Mouse (Mus musculus) T-helper 1 cell (primary cell): ENCODE data around the gene Eef1a2.

Experiments used
- in situ Hi-C: fragments of 300-600 bp; cut with MboI, MseI; formaldehyde crosslinking; loops from one replicate; pipeline ENCODE4 v1.15.1; 2025; ENCODE audit warnings: high pct_unique_total_duplicates

Eef1a2 gene

DNA sequence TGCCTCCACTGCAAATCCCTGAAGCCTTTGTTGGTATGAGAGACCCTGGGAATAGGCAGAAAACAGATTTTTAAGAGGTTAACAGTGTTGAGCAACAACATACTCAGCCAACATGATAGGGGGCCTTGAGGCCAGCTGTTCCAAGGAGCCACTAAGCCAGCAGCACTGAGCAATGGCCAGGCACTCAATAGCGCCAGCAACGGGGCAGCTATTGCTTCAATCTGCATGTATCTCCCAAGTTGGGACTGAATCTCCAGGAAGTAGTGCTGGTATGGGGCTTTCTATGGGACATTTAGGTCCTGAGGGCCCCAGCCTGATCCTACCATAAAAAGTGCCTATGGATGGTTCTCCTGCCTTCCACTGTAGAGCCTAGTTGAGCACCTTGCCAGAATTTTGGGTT, 1.7 kb upstream of the Eef1a2 start:
- in situ Hi-C loops = no loop called here

GRCm38 (mm10) chr2:181157716-181158302, 995 bp upstream of the Eef1a2 start:
- in situ Hi-C loops = no loop called here

DNA sequence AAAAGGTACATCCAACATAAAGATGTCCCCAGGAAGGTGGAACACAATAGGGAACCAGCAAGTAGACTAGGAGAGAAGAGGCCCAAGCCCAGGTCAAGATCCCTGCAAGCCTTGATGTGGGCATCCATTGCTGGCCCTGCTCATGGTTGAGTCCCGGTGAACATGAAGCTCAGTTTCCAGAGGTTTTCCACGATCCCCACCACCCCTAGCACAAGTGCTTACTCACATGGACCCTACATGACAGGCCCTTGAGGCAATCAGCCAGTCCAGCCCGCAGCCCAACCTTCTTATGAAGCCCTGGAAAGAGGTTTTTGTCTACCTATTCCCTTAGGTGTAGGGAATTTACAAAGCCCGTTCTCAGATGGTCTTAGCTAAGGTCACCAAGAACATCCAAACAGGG, 366 bp upstream of the Eef1a2 start:
- in situ Hi-C loops = no loop called here

- in situ Hi-C loops = no loop called here
These were observed 1.0 kb downstream of the Eef1a2 start for GRCm38 (mm10) chr2:181155801-181156200.

- in situ Hi-C loops = no loop called here
These were observed 1.9 kb downstream of the Eef1a2 start for GRCm38 (mm10) chr2:181154831-181155415.

- in situ Hi-C loops = no loop called here
These were observed 2.5 kb downstream of the Eef1a2 start for GRCm38 (mm10) chr2:181154361-181154760.

DNA sequence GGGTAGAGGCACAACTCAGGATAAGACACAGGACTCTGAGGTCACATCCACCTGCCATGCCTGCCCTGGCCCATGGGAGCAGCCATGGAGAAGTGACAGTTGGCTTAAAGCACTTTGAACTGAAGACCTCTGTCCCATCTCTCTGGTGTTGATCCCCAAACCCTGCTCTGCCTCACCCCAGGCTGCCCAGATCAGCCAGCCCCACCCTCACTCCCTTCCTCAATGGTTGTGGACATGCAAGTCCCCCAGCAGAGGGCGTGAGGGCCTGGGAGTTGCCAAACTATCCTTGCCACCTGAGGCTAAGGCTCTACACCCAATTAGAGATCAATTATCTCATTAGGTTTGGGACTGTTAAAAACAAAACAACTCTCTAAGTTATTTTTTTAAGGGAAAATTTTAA, 3.0 kb downstream of the Eef1a2 start:
- in situ Hi-C loops = no loop called here

- in situ Hi-C loops = no loop called here
These were observed 3.7 kb downstream of the Eef1a2 start for GRCm38 (mm10) chr2:181153131-181153530.

GRCm38 (mm10) chr2:181152701-181153100, 4.1 kb downstream of the Eef1a2 start:
- in situ Hi-C loops = no loop called here

GRCm38 (mm10) chr2:181150281-181150680, 6.5 kb downstream of the Eef1a2 start:
- in situ Hi-C loops = no loop called here

- in situ Hi-C loops = no loop called here
These were observed 8.4 kb downstream of the Eef1a2 start for GRCm38 (mm10) chr2:181148318-181148955.

DNA sequence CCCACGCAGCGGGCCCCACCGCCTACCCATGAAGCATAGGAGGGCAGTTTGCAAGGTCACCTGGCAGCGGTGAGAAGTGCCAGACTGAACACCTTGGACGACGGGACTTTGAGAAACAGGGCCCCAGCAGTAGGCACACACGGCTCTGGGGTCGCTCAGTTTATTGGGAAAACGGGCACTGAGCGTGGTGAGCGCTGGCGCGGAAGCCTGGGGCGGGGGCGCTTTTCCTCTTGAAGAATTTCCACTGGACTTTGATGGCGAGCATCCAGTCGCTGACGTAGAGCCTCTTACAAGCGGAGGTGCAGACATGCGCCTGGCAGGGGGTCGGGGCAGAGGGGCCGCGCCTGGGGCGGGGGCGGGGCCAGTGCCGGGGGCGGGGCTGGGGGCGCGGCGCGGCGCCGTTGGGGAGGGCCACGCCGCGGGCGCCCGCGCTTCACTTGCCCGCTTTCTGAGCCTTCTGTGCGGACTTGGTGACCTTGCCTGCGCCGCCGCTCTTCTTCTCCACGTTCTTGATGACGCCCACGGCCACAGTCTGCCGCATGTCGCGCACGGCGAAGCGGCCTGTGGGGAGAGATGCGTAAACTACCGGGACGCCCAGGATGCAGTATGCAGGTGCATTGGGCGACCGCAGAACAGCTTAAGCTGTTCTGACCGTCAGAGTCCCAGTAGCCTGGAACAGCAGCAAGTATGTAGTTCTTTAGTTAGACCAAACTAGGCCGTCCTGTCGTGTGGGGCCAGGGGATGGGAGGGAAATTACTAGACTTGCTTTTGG, 9.1 kb downstream of the Eef1a2 start:
- in situ Hi-C loops = no loop called here

DNA sequence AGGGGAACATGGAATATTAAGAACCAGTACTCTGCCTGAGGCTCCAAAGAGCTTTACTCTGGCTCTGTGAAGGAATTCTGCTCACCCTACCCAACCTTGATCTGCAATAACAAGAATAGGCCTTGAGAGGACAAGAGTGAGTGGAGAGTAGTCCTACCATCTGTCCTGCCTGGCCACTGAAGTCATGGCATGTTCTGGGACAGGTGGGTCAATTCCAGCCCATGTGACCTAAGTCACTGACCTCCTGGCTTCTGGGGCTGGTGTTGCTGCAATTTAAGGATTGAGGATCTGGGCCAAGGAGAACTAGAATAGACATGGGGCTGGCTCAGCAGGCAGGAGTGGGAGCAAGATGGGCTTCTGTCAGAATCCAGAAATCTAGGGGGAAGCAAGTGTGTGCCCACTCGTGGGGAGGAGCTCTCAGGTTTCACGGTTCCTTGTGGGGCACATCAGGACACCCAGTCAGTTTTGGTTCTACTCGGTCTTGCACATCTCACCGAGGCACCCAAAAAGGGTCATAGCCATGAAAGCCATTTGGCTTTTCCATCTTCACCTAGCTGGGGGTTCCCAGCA, 9.8 kb downstream of the Eef1a2 start:
- in situ Hi-C loops = no loop called here

DNA sequence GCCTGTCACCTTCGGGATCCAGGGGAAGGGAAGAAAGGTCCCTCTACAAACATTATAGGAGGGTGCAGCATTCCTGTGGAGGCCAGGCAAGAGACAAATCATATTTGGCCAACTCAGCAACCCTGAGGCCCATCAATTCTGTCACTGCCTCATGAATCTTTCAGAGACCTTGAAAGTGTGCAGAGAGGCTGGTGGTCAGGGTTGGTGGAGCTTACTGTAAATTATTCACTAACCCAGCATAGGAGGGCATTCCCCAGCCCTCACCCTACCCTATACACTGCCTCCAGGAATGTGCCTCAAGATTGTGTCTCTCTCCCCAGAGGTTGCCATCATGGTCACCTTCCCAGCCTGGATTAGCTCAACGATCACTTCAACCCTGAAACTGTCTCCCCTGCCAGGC, 12.1 kb downstream of the Eef1a2 start:
- in situ Hi-C loops = no loop called here

GRCm38 (mm10) chr2:181143509-181144276, 13.1 kb downstream of the Eef1a2 start:
- in situ Hi-C loops = no loop called here

- in situ Hi-C loops = no loop called here
These were observed 14.1 kb downstream of the Eef1a2 start for GRCm38 (mm10) chr2:181142703-181143135.

DNA sequence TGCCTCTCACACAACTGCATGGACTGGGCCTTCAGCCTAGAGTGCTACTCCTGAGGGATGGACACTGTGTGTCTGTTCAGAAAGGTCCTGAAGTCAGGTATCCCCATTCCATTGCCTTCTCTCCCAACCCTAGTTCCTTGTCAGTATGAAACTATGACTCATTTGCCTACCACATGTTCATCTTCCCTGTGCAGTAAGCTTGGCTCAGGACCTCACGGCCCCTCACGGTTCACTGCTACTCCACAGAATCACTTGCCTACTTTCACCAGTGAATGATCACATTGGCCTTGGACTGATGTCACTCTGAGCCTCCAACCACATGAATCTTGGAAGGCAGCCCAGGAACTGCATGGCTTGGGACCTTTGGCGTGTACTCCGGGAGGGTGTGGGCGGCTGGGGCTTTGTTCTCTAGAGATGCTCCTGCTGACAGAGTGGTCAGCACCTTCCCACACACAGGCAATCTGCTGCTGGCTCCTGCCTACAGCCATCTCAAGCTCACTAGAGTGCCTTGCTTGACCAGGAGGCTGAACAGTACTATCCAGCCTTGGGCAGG, 17.1 kb downstream of the Eef1a2 start:
- in situ Hi-C loops = no loop called here

DNA sequence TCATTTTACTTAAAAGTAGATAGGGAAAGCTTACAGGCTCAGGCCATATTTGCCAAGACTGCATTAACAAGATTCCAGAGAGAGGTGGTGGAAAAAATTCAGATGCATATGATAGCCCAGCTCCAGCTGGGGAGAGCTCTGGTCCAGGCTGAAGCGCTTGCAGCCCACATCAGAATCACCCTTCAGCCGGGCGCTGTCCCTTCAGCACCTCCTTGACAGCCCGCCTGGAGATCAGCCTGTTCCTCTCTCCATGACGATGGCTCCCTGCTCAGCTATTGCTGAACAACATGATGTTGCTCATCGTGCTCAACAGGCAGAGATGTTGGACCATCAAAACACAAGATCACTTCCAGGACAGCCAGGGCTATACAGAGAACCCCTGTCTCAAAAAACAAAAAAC, 19.9 kb downstream of the Eef1a2 start:
- in situ Hi-C loops = no loop called here

- in situ Hi-C loops = no loop called here
These were observed 21.4 kb downstream of the Eef1a2 start for GRCm38 (mm10) chr2:181135446-181135818.

GRCm38 (mm10) chr2:181134591-181135445, 22.0 kb downstream of the Eef1a2 start, which contains the start of gene Kcnq2:
TSS of gene Kcnq2 (minus strand) at chr2:181135300.
- in situ Hi-C loops = no loop called here
